Mouse (Mus musculus) T-helper 17 cell (primary cell): ENCODE data around the gene Dclk1.
"Not testable (repeated sequence)": the region's sequence is repeated elsewhere in the genome, so short reads cannot be mapped to it uniquely, and the experiment has no call there.

ENCODE experiments used
- in situ Hi-C, 2 experiments: fragments of 300-600 bp; cut with MboI, MseI; formaldehyde crosslinking; loops; 1 replicate in 1 of 2; 2 replicates in 1 of 2; pipeline ENCODE4 v1.15.1; 2025; ENCODE audit warnings: high pct_unique_total_duplicates in 2 of 2

Gene Dclk1

DNA sequence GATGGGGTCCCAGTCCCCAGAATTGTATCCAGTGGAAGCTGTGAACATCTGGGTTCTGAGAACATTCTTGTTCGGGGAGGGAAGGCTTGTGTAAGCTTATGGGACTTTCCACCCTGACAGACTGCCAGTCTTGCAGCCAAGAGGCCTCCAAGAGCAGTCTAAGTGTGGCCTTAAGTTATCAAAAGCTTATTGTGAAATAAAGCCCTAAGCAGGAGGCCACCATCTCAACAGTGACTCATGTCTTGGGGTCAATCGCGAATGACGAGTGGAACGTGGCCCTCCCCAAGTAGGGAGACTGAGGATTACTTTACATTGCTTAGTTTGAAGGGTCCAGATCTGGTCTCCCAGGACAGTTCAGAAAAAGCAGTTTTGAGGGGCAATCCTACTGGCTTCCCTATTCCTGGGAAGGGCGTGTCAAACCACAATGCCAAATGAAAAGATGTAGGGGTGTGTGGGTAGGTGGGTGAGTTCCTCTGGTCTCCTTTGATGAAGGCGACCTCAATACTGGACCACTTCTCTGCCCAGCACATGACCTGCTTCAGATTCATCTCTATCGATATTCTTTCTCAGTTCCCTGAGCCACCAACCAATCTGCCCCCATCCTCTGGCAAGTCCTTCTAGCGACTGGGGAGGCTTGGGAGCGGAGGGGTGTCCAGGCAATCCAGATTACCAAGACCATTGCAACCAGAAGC, at the start of gene Dclk1:
TSS of gene Dclk1 (plus strand) at position 635 of the 692 bp plus-strand sequence.
- in situ Hi-C loops = no loop called here

DNA sequence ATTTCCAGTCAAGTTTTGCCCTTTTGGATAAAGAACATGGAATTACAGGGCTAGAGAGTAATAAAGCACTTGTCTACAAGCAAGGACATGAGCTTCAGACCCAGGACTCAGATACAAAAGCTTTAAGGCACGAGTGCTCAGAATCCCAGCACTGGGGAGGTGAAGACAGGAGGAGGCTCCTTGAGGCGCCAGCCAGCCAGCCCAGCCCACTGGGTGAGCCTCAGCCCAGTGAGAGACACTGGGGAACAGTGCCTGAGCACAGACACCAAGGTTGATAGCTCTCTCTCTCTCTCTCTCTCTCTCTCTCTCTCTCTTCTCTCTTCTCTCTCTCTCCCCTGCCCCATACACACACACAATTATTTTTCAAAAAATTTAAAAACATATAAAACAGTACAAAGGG, 48.8 kb upstream of the Dclk1 start:
- in situ Hi-C loops = no loop called here

- in situ Hi-C loops = no loop called here
Measured at GRCm38 (mm10) chr3:55194792-55195191, 47.4 kb upstream of the Dclk1 start.

DNA sequence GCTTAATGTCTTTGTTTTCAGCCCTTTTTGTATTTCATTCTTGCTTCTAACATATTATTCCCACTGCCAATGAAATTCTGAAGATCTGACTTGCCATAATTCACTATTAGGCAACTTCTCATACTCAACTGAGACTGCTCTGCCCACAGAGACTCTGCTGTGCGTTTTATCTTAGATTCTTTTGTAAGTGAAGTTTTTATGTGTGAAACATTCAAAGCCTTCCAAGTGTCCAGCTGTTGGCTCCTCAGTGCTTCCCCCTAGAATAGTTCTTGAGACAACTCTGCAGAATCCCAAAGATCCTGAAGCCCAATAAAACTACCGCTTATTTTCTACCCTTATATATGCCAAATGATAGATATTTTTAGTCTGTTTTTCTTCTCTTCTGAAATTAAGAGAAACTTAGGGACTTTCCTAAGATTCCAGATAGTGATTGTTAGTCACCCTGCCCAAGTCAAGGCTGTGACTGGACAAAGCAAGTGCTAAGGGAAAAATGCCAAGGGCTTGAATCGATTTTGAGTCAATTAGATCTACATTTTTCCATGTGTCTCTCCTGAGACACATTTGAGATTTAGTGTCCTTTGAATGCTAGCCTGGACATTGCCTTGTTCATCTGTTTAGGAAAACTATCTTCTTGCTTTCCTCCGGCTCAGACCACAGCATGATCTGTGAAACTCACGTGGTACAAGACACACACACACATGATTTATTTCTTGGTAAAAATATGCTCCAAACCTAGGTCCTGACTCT, 46.4 kb upstream of the Dclk1 start:
- in situ Hi-C loops = no loop called here

DNA sequence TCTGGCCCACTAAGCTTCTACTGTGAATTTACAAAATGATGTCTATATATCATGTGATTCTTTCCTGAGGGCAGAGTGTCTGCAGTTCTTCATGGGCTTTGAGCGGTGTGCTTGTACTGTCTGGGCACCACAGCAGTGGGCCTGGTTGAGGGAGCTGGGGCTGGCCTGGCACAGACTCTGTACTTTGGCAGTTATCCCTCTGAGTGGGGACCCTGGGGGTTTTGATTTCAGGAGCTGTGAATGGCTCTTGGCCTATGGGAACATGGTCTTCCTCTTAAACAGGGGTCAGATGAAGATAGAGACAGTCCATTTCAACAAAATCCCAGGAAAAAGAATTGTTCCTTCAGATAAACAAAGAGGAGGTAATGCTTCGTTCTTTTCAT, 45.8 kb upstream of the Dclk1 start:
- in situ Hi-C loops = no loop called here

DNA sequence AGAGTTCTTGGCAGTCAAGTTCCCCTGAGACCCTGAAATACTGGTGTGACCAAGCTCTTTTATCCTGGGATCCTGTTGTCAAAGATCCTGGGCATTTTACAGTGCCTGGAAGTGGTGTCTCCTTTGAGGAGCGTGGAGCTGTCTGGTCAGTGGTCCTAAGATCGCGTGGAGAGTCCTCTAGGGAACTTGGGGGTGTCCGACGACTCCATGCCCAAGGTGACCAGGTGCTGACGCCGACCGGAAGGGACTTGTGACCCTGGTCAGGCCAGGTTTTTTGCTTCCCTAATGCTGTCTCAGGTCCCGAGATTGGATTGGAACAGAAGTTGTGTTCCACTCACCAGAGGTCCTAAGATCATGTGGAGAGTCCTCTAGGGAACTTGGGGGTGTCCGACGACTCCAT, 38.5 kb upstream of the Dclk1 start:
- in situ Hi-C loops = not testable (repeated sequence)

GRCm38 (mm10) chr3:55206413-55206812, 35.8 kb upstream of the Dclk1 start:
- in situ Hi-C loops = no loop called here

DNA sequence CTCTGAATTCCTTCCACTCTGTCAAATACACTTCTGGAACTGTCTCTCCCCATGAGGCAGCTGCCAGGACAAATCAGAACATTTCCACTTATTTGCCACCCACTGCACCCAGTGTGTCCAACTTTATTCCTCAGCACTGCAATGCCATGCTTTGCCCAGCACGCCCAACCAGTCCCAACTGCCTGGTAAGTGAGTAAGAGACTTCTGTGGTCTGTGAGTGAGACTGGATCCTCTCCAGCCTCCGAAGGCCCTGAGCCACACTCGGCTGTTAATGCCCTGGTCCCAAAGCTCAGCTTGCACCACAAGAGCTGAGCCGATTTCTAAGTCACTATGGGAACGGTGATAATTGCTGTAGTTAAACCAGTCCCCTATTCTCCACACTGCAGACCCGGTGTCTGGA, 34.5 kb upstream of the Dclk1 start:
- in situ Hi-C loops = no loop called here

GRCm38 (mm10) chr3:55212254-55212653, 29.9 kb upstream of the Dclk1 start:
- in situ Hi-C loops = no loop called here

GRCm38 (mm10) chr3:55213785-55214184, 28.4 kb upstream of the Dclk1 start:
- in situ Hi-C loops = no loop called here

DNA sequence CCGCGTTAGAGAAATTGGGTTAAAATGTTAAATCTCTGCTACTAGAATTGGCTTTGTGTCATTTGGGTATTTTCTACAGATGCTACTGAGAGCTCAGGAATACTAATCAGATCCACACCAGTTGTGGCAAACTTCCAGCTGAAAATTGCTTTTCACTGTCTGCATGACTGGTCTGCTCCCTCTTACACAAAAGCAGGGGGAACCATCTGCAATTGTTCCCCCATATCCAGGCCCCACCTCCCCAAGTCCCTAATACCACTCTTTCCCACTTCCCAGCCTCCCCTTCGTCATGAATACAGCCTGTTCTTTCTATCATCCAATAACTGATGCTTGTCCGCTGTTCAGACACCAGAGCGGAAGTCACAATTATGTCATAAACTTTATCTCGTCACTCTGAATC, 27.8 kb upstream of the Dclk1 start:
- in situ Hi-C loops = no loop called here

DNA sequence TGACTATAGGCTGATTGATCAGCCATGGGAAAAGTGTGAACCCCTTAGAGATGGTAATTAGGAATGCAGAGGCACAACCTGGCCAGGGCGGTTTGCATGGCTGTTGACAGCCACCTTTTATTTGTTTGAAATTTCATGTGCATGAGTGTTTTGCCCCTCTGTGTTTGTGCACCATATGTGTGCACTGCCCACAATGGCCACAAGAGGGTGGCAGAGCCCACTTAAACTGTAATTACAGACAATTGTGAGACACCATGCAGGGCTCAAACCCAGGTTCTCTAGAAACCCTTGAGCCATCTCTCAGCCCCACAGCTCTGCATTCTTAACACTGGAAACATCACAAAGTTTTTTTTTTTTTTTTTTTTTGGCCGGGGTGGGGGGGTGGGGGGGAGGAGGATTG, 19.7 kb upstream of the Dclk1 start:
- in situ Hi-C loops = no loop called here

GRCm38 (mm10) chr3:55223862-55224261, 18.3 kb upstream of the Dclk1 start:
- in situ Hi-C loops = no loop called here

GRCm38 (mm10) chr3:55226501-55227213, 15.5 kb upstream of the Dclk1 start:
- in situ Hi-C loops = no loop called here

DNA sequence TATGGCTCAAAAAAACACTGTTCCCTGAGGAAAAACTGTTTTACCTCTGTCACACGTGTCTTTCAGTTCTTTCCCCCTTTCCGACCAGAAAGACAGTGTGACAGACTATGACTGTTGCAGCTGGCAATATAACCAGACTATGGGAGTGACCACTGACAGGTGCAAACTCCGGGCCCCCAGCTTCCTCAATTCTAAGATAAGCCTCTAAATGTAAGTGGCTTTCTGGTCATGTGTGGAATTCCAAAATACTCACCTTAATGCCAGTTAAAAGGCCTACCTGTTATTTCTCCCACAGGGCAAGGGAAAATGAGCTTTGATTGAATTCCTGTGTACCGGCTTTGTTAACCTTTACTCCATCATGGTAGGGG, 15.0 kb upstream of the Dclk1 start:
- in situ Hi-C loops = no loop called here

GRCm38 (mm10) chr3:55242422-55243055, 375 bp downstream of the Dclk1 start:
- in situ Hi-C loops = no loop called here

GRCm38 (mm10) chr3:55243056-55243471, 900 bp downstream of the Dclk1 start:
- in situ Hi-C loops = no loop called here

GRCm38 (mm10) chr3:55244087-55244486, 1.9 kb downstream of the Dclk1 start:
- in situ Hi-C loops = no loop called here

- in situ Hi-C loops = no loop called here
Measured at GRCm38 (mm10) chr3:55246618-55247272, 4.6 kb downstream of the Dclk1 start.

GRCm38 (mm10) chr3:55248048-55248447, 5.9 kb downstream of the Dclk1 start:
- in situ Hi-C loops = no loop called here

- in situ Hi-C loops = no loop called here
Measured at GRCm38 (mm10) chr3:55248508-55248907, 6.3 kb downstream of the Dclk1 start.

DNA sequence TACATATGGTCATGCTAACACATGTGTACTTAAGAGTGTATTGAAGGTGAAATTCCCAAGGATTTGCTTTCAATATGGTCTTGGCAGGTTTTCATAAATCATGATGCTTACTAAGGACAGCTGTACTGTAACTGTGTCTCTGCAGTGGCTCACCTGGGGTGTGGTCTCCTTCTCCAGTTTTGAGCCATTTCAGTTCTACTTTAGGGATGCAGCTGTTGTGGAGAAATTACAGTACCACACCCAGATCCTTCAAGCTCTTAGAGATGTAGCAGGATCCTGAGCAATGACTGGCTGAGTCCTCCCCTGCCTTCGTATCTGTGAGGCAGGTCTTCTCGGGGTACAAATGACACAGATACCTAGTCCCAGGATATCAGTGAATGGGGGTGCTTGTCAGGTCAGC, 8.5 kb downstream of the Dclk1 start:
- in situ Hi-C loops = no loop called here
